Mouse (Mus musculus) kidney, embryonic 14.5 days (tissue): ENCODE data around the gene Mag. TPM values are rescaled to one million over a fixed set of nuclear protein-coding genes. Genes with fewer than 3 reads are reported as not detected.

ENCODE experiments used
- ATAC-seq: fragments of 200-750 bp; cut with Nextera tagmentation; 2 replicates; pipeline ENCODE4 v1.8.0; 2017; ENCODE audit warnings: moderate number of reproducible peaks, mild to moderate bottlenecking, moderate TSS enrichment, moderate library complexity; ENCODE audit not compliant: low FRiP score, low TSS enrichment
- H3K27ac ChIP-seq: fragments of 300-500 bp; sonication (generic); 2 replicates; pipeline ENCODE4 v1.5.1; 2014; ENCODE audit warnings: low read depth, mild to moderate bottlenecking, low read length, moderate library complexity, mixed read lengths
- H3K27me3 ChIP-seq: fragments of 300-500 bp; sonication (generic); 2 replicates; pipeline ENCODE4 v1.6.1; 2014; ENCODE audit warnings: mild to moderate bottlenecking, low read length; ENCODE audit not compliant: control insufficient read depth, insufficient read depth
- H3K36me3 ChIP-seq: fragments of 300-500 bp; sonication (generic); 2 replicates; pipeline ENCODE4 v1.6.1; 2014; ENCODE audit warnings: low read length, mixed read lengths; ENCODE audit not compliant: control insufficient read depth, insufficient read depth
- H3K4me1 ChIP-seq: fragments of 300-500 bp; sonication (generic); 2 replicates; pipeline ENCODE4 v1.6.1; 2014; ENCODE audit warnings: low read length, mixed read lengths; ENCODE audit not compliant: control insufficient read depth, insufficient read depth
- H3K4me2 ChIP-seq: fragments of 300-500 bp; sonication (generic); replicated peaks from 2 replicates; pipeline ENCODE4 v1.6.1; 2014; ENCODE audit warnings: low read depth, mild to moderate bottlenecking, low read length
- H3K4me3 ChIP-seq: fragments of 300-500 bp; sonication (generic); 2 replicates; pipeline ENCODE4 v1.5.1; 2014; ENCODE audit warnings: mild to moderate bottlenecking, low read length
- H3K9ac ChIP-seq: fragments of 300-500 bp; sonication (generic); 2 replicates; pipeline ENCODE4 v1.6.1; 2014; ENCODE audit warnings: low read depth, mild to moderate bottlenecking, low read length, moderate library complexity
- H3K9me3 ChIP-seq: fragments of 300-500 bp; sonication (generic); 2 replicates; pipeline ENCODE4 v1.6.1; 2016; ENCODE audit warnings: low read length; ENCODE audit not compliant: control insufficient read depth
- WGBS: fragments of 180-500 bp; shearing (Covaris S2); extraction: QIAGEN DNeasy Blood & Tissue Kit; methylation state at CpG from one replicate; pipeline ENCODE4 v1.1.7; 2014; 5-methylcytosine and 5-hydroxymethylcytosine counted together
- polyA plus RNA-seq: library from polyadenylated mRNA; unstranded; fragments of >200 nt; fragmentation: Nextera tagmentation; extraction: Ambion mirVana; gene quantifications from 2 replicates; pipeline ENCODE4 v1.2.1, GENCODE M21; 2014

Gene Mag
- 0.28 and 0.30 TPM in 2 replicates for polyA plus RNA-seq

GRCm38 (mm10) chr7:30914732-30915131 is at the start of gene Mag:
Gene Mag (minus strand): TSS chr7:30914873.
- no peak for ATAC-seq
- Histone ChIP-seq H3K9me3 (no peaks in the 10 kb centered on the region), H3K27ac (no peak within 1 kb of the TSS), H3K4me3 (no peak within 1 kb of the TSS), H3K36me3 (no peaks in the 10 kb centered on the region), H3K9ac (no peak within 1 kb of the TSS), H3K27me3 (no peaks in the 10 kb centered on the region), H3K4me2 (no peak within 1 kb of the TSS), H3K4me1 (no peaks in the 10 kb centered on the region)
- WGBS: 72% methylated on average over 8 of the region's 8 CpGs

DNA sequence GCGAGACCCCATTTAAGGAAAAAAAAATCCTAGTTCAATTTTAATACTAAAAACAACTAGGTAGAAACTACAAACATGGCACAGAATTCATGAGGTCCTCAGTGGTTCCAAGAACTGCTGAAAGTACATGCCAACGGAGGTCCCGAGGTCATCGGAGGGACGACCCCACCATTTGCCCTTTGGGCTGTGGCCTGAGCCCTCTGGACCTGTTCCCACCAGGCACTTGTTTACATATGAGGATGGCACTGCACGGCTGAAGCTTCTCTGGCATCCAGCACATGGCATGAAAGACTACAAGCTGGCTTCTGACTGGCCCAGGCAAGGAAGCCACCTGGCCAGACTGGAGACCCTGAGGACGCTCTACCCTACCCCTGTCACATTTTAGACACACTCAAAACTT is 49.7 kb upstream of the Mag start:
- H3K4me1 ChIP-seq: no peaks in the 10 kb centered on the region
- 85% methylated on average over 7 of the region's 7 CpGs for WGBS
- H3K9me3 ChIP-seq: no peaks in the 10 kb centered on the region
- H3K36me3 ChIP-seq: peaks cover 15% of the 10 kb centered on the region
- no peaks in the 10 kb centered on the region for H3K27me3 ChIP-seq
- no peak overlapping the region for H3K27ac ChIP-seq
- no peak overlapping the region for H3K9ac ChIP-seq
- no peak for ATAC-seq
- no peak overlapping the region for H3K4me2 ChIP-seq
- no peak overlapping the region for H3K4me3 ChIP-seq

DNA sequence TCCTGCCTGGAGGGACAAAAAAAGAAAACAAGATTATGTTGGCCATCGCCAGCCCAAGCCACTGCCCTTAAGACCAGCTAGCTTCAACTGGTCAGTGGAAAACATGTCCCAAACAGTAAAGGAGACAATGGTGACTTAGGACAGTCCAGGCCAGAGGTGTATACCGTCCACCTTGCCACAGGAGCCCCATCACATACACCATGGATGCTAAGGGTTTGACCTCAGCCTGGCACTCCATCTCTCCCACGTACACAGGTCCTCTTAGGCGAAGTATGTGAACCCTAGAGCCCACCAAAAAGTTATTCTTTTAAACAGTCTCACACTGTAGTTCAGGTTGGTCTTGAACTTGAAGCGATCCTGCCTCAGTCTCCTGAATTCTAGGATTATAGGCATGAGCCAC is 48.2 kb upstream of the Mag start:
- Histone ChIP-seq H3K27me3 (no peaks in the 10 kb centered on the region), H3K4me3 (no peak overlapping the region), H3K9ac (no peak overlapping the region), H3K27ac (no peak overlapping the region), H3K36me3 (peaks cover 18% of the 10 kb centered on the region), H3K4me2 (no peak overlapping the region), H3K9me3 (no peaks in the 10 kb centered on the region), H3K4me1 (0 out of 2 replicates have a peak, but pooled peaks cover 5% of the 10 kb centered on the region)
- no peak for ATAC-seq
- WGBS: 88% methylated on average over 5 of the region's 5 CpGs

DNA sequence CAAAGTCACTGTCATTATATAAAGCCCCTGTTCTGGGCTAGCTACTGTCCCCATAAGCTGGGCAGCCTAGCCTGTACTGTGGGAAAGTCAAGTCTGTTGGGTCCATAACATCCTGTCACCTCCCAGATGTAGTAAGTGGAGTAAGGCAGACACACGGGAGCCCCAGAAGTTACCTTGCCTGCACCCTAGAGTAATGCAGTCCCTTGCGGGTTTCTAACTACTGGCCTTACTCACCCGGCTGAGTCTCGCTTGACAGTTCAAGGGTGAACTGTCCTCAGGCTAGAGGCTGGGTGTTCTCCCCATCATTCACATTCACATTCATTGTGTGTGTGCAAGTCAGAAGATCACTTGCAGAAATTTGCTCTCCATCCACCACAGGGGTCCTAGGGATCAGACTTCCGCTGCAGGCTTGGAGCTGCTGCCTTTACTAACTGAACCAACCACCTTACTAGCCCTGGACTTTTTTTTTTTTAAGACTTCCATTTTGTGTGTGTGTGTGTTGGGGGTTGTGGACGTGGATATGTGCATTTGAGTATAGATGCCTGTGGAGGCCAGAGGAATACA is 45.2 kb upstream of the Mag start:
- Histone ChIP-seq H3K9ac (no peak overlapping the region), H3K27ac (no peak overlapping the region), H3K27me3 (no peaks in the 10 kb centered on the region), H3K4me3 (no peak overlapping the region), H3K9me3 (no peaks in the 10 kb centered on the region), H3K4me1 (peaks cover 11% of the 10 kb centered on the region; the same call in 1 of the 2 replicates), H3K36me3 (peaks cover 23% of the 10 kb centered on the region), H3K4me2 (no peak overlapping the region)
- 88% methylated on average over 6 of the region's 6 CpGs for WGBS
- ATAC-seq: no peak

DNA sequence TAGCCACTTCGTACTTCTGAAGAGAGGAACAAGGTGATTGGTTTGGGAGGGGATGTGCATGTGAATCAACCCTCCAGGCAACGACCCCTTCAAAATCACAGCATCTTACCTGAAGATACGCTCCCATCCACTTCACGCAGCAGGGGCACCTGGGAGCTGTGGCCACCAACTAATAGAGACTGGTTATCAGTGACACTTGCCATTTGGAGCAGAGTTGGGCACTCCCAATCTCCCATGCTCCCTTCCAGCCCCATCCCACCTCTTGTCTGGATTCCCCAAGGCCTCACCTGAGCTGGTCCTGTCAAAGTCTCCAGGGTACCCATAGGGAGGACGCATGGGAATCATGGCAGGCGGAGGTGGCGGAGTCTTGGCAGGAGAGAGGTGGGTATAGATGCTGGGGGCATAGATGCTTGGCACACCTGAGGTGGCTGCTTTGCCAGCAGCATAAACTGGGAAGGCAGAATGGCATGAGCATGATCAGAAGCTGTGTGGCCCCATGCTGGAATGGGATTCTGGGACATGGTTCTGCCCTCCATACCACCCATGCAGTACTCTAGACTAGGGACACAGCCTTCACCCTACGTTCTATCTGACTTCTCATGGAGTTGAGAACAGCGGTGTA is 44.3 kb upstream of the Mag start:
- WGBS: 97% methylated on average over 9 of the region's 9 CpGs
- no peak for ATAC-seq
- H3K36me3 ChIP-seq: peaks cover 32% of the 10 kb centered on the region
- H3K4me1 ChIP-seq: peaks cover 11% of the 10 kb centered on the region; the same call in 1 of the 2 replicates
- no peak overlapping the region for H3K4me2 ChIP-seq
- H3K9ac ChIP-seq: no peak overlapping the region
- no peaks in the 10 kb centered on the region for H3K9me3 ChIP-seq
- no peak overlapping the region for H3K27ac ChIP-seq
- no peak overlapping the region for H3K4me3 ChIP-seq
- H3K27me3 ChIP-seq: no peaks in the 10 kb centered on the region

- H3K27me3 ChIP-seq: no peaks in the 10 kb centered on the region
- H3K9ac ChIP-seq: peak overlapping the region; percentile 99
- no peak for ATAC-seq
- H3K4me2 ChIP-seq: peak overlapping the region; percentile 87
- H3K27ac ChIP-seq: peak overlapping the region; percentile 98; the same call in 1 of the 2 replicates
- H3K4me1 ChIP-seq: peaks cover 11% of the 10 kb centered on the region; the same call in 1 of the 2 replicates
- peak overlapping the region; percentile 82 for H3K4me3 ChIP-seq
- peaks cover 39% of the 10 kb centered on the region for H3K36me3 ChIP-seq
- no peaks in the 10 kb centered on the region for H3K9me3 ChIP-seq
- WGBS: 67% methylated on average over 28 of the region's 28 CpGs
Observed at GRCm38 (mm10) chr7:30958109-30958865, 43.6 kb upstream of the Mag start.

DNA sequence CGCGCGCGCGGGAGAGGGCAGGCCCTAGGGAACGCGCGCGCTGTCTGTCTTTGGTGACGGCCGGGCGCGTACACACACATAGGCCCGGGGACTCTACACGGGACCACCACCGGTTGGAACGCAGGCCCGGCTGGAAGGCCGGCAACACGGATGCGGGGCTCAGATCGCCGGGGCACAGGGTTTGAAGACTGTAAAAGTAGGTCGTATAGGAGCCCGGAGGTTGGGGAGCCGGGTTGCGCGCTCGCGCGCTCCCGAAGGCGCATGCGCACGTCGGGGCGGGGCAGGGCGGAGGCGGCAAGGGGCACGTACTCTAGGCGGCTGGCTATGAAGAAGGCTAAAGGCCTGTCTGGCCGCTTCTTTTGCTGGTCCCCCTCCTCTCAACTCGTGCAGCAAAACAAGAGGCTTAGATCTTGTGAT is 42.7 kb upstream of the Mag start:
- H3K9ac ChIP-seq: peak overlapping the region; percentile 99
- H3K27me3 ChIP-seq: no peaks in the 10 kb centered on the region
- peak; percentile 53 for ATAC-seq
- peak overlapping the region; percentile 98 for H3K27ac ChIP-seq
- H3K4me1 ChIP-seq: peaks cover 11% of the 10 kb centered on the region; the same call in 1 of the 2 replicates
- peak overlapping the region; percentile 82 for H3K4me3 ChIP-seq
- H3K9me3 ChIP-seq: no peaks in the 10 kb centered on the region
- peaks cover 48% of the 10 kb centered on the region for H3K36me3 ChIP-seq
- under 1% methylated on average over 43 of the region's 43 CpGs for WGBS
- H3K4me2 ChIP-seq: peak overlapping the region; percentile 87

GRCm38 (mm10) chr7:30956756-30957366 is 42.2 kb upstream of the Mag start, which contains the start of gene Usf2:
Gene Usf2 (minus strand): TSS chr7:30956803.
- no peaks in the 10 kb centered on the region for H3K27me3 ChIP-seq
- H3K9ac ChIP-seq: peak within 1 kb of the TSS; percentile 99
- peaks cover 51% of the 10 kb centered on the region for H3K36me3 ChIP-seq
- H3K27ac ChIP-seq: peak within 1 kb of the TSS; percentile 98
- H3K4me3 ChIP-seq: peak within 1 kb of the TSS; percentile 82
- ATAC-seq: peak; percentile 58
- under 1% methylated on average over 24 of the region's 82 CpGs for WGBS
- H3K9me3 ChIP-seq: no peaks in the 10 kb centered on the region
- peak within 1 kb of the TSS; percentile 87 for H3K4me2 ChIP-seq
- H3K4me1 ChIP-seq: peaks cover 11% of the 10 kb centered on the region; the same call in 1 of the 2 replicates
